Mouse (Mus musculus) neural tube, embryonic 11.5 days (tissue): ENCODE data around the gene Adh7. TPM values are rescaled to one million over a fixed set of nuclear protein-coding genes. Genes with fewer than 3 reads are reported as not detected.

Source experiments
- ATAC-seq: fragments of 200-750 bp; cut with Nextera tagmentation; 2 replicates; pipeline ENCODE4 v1.8.0; 2017; ENCODE audit warnings: moderate number of reproducible peaks, mild to moderate bottlenecking, moderate TSS enrichment, moderate library complexity; ENCODE audit not compliant: insufficient read depth, low FRiP score, low TSS enrichment
- DNase-seq: peaks from one replicate; pipeline ENCODE4 v3.0.0-alpha.2; 2015; ENCODE audit warnings: low spot score
- H3K27ac ChIP-seq: fragments of 300-500 bp; sonication (generic); 2 replicates; pipeline ENCODE4 v1.5.1; 2014; ENCODE audit warnings: low read depth, mild to moderate bottlenecking, low read length
- H3K27me3 ChIP-seq: fragments of 300-500 bp; sonication (generic); 2 replicates; pipeline ENCODE4 v1.6.1; 2014; ENCODE audit warnings: mild to moderate bottlenecking, low read length, mixed read lengths; ENCODE audit not compliant: control insufficient read depth, insufficient read depth
- H3K36me3 ChIP-seq: fragments of 300-500 bp; sonication (generic); 2 replicates; pipeline ENCODE4 v1.6.1; 2014; ENCODE audit warnings: mild to moderate bottlenecking, low read length, moderate library complexity, mixed read lengths; ENCODE audit not compliant: control insufficient read depth, insufficient read depth
- H3K4me1 ChIP-seq: fragments of 300-500 bp; sonication (generic); 2 replicates; pipeline ENCODE4 v1.6.1; 2014; ENCODE audit warnings: low read length, mixed read lengths; ENCODE audit not compliant: control insufficient read depth, insufficient read depth
- H3K4me2 ChIP-seq: fragments of 300-500 bp; sonication (generic); 2 replicates; pipeline ENCODE4 v1.6.1; 2014; ENCODE audit warnings: low read depth, mild to moderate bottlenecking, moderate library complexity
- H3K4me3 ChIP-seq: fragments of 300-500 bp; sonication (generic); 2 replicates; pipeline ENCODE4 v1.5.1; 2014; ENCODE audit warnings: low read depth, low read length
- H3K9ac ChIP-seq: fragments of 300-500 bp; sonication (generic); 2 replicates; pipeline ENCODE4 v1.6.1; 2014; ENCODE audit warnings: mild to moderate bottlenecking, low read length
- H3K9me3 ChIP-seq: fragments of 300-500 bp; sonication (generic); 2 replicates; pipeline ENCODE4 v1.6.1; 2016; ENCODE audit warnings: low read length; ENCODE audit not compliant: control insufficient read depth
- WGBS: fragments of 180-500 bp; shearing (Covaris S2); extraction: QIAGEN DNeasy Blood & Tissue Kit; methylation state at CpG from one replicate; pipeline ENCODE4 v1.1.7; 2014; 5-methylcytosine and 5-hydroxymethylcytosine counted together
- polyA plus RNA-seq: library from polyadenylated mRNA; unstranded; fragments of >200 nt; fragmentation: Nextera tagmentation; extraction: Ambion mirVana; gene quantifications from 2 replicates; pipeline ENCODE4 v1.2.1, GENCODE M21; 2014

Gene Adh7
- polyA plus RNA-seq, 1 experiment from 2014 or later = 0.13 TPM

DNA sequence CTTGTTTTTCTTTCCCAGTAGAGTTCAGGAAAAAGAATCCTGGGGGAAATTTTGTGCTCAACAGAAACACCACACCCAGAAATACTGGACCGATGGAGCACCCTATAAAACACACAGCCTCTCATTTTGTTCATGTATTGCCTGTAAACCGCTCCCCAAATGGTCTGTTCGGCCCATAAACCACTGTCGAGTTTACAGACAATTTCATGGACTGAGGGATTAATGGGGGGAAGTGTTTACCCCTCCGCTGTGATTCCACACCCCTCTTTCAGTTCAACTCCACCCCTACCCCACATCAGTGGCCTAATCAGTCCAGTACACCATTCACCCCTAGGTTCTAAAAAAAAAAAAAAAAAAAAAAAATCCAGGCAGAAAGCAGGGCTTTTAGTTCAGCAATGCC lies 23.4 kb downstream of the Adh7 start:
- WGBS = 66% methylated on average over 5 of the region's 5 CpGs
- Histone ChIP-seq H3K9me3 (no peaks in the 10 kb centered on the region), H3K9ac (no peak overlapping the region), H3K36me3 (no peaks in the 10 kb centered on the region), H3K27ac (no peak overlapping the region), H3K4me3 (no peak overlapping the region), H3K4me2 (no peak overlapping the region), H3K27me3 (no peaks in the 10 kb centered on the region), H3K4me1 (no peaks in the 10 kb centered on the region)
- DNase-seq (no peak), ATAC-seq (no peak)

DNA sequence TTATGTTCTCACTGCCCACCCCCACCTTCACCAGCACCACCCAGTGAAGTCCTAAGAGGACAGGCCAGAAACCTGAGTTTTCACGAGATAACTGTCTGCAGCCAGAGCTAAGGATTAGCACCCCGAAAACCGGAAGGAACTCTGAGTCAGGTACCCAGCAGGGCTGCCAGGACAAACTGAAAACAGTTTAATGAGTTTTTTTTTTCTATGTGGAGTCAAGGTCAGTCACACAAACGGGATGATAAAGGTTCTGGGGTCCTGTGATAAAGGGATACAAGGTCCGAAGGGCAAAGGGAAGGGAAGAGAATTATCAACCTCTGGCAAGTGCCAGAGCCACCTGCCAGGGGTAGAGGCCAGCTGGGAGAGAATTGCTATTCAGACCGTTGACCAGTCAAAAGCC lies 23.8 kb downstream of the Adh7 start:
- Histone ChIP-seq H3K4me1 (no peaks in the 10 kb centered on the region), H3K9ac (no peak overlapping the region), H3K36me3 (no peaks in the 10 kb centered on the region), H3K27me3 (no peaks in the 10 kb centered on the region), H3K9me3 (no peaks in the 10 kb centered on the region), H3K27ac (no peak overlapping the region), H3K4me2 (no peak overlapping the region), H3K4me3 (no peak overlapping the region)
- DNase-seq = no peak
- ATAC-seq = no peak
- WGBS = 66% methylated on average over 6 of the region's 6 CpGs

DNA sequence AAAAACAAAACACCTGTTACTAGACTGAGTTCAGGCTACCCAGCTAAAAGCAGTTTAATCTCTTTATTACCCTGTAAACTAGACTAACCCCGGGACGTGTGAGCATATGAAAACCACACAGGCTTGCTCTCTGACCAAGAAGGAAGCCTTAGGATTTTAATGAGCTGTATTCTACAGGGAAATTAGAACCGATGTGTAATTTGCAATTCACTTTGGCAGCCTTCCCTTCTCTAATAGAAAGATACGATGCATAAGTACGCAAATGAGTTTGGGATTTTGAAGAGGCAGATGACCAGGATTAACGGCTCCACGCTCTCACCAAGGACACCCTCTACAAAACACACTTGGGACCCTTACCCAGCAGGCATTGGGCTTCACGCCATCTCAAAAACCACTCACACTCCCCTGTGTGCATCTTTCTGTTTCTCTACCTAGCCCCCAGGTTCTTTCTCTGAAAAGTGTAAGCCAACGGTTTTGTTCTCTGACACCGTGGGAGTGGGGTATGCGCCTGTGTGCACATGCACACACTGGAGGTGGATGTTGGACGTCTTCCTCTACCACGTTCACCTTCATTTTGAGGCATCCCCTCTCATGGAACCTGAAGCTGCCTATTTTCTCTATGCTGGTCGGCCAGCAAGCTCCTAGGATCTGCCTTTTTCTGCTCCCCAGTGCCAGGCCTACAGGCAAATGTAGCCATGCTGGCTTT lies 24.6 kb downstream of the Adh7 start:
- no peaks in the 10 kb centered on the region for H3K4me1 ChIP-seq
- H3K36me3 ChIP-seq = no peaks in the 10 kb centered on the region
- ATAC-seq = no peak
- H3K27me3 ChIP-seq = no peaks in the 10 kb centered on the region
- H3K27ac ChIP-seq = no peak overlapping the region
- WGBS = 86% methylated on average over 14 of the region's 14 CpGs
- DNase-seq = no peak
- no peaks in the 10 kb centered on the region for H3K9me3 ChIP-seq
- no peak overlapping the region for H3K9ac ChIP-seq
- no peak overlapping the region for H3K4me3 ChIP-seq
- H3K4me2 ChIP-seq = no peak overlapping the region

DNA sequence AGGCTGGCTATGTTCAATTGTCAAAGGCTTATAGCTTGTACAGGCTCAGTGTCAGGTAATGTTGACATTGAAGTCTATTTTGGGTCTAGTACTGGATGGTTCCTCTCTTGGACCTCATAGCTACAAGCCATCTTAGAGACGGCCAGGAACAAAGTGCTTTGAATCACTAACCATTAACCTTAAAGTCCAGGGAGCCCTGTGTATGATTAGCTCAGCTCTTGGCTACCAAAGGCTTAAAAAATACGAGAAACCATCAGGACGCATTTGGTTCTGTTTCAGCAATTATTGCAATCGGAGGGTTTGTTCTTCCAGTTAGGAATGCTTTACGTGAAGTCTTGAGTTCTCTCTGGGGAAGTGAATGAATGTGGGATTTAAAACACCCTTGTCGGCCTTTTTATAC lies 25.4 kb downstream of the Adh7 start:
- H3K4me3 ChIP-seq = no peak overlapping the region
- no peaks in the 10 kb centered on the region for H3K9me3 ChIP-seq
- H3K4me1 ChIP-seq = no peaks in the 10 kb centered on the region
- H3K27me3 ChIP-seq = no peaks in the 10 kb centered on the region
- no peaks in the 10 kb centered on the region for H3K36me3 ChIP-seq
- H3K9ac ChIP-seq = no peak overlapping the region
- no peak for DNase-seq
- ATAC-seq = no peak
- H3K27ac ChIP-seq = no peak overlapping the region
- 89% methylated on average over 6 of the region's 6 CpGs for WGBS
- H3K4me2 ChIP-seq = no peak overlapping the region

DNA sequence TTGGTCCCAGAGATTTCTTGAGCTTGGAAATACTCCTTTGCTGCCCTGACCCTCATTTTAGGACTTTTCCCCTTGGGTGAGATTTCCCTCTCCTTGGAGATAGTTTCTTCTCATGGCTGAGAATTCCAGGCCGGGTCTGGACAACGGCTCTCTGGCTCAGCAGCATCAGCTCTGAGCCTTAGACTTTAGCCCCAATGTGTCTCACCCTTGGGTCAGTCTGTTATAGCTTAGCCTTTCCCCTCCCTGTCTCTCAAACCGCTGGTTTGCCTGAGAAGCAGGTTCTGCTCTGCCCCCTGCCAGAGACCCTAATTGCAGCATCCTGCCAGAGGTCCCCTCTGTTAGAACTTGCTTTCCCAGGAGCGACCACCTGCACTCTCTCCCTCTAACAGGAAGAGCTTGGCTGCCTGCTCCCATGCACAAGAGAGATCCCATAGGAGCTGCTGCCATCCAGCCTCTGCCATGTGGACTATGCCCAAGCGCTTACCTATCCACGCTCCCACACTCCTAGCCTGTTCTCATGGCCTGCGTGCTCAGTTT lies 26.8 kb downstream of the Adh7 start:
- Histone ChIP-seq H3K4me2 (no peak overlapping the region), H3K27ac (no peak overlapping the region), H3K36me3 (no peaks in the 10 kb centered on the region), H3K4me1 (no peaks in the 10 kb centered on the region), H3K9me3 (no peaks in the 10 kb centered on the region), H3K27me3 (no peaks in the 10 kb centered on the region), H3K9ac (no peak overlapping the region), H3K4me3 (no peak overlapping the region)
- 80% methylated on average over 7 of the region's 7 CpGs for WGBS
- DNase-seq = no peak
- ATAC-seq = no peak

DNA sequence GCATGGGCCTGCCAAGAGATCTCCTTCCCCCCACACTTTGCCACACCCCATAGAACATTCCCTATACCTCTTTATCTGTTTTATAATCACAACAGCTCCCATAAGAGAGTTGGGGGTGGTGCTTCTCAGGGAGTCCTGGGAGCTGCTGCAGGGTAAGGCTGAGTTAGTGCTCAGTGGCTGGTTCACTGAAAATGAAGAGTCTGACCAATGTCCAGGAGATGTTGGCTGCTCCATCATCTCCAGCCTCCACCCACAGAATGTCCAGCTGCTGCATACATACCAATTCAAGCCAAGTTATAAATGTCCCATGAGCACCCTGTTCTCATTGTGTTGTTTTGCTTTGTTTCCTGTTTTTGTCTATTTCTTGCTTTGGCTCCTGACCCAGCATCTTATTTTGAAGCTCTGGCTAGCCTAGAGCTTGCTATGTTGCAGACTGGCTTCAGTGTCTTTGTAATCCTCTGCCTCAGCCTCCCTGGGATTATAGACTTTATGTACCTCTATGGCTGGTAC lies 29.0 kb downstream of the Adh7 start:
- no peak for DNase-seq

DNA sequence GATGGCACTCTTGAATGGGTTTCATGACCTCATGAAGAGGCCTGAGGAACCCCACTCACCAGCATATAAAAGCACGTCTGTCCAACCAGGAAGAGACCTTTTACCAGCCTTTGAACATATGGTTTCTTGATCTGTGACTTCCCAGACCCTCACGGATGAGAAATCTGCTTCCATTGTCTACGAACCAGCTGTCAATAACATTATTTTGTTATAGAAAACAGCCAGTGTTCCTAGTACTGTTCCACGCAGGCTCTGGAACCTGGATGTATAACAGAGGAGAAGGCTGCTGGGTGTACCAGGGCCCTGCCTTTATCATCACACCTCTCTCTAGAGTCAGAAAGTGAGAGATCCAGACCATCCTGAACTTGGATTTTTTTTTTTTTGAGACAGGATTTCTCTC lies 29.7 kb downstream of the Adh7 start:
- no peak for DNase-seq
- no peak overlapping the region for H3K9ac ChIP-seq
- WGBS = 84% methylated on average over 4 of the region's 4 CpGs
- no peaks in the 10 kb centered on the region for H3K4me1 ChIP-seq
- H3K4me2 ChIP-seq = no peak overlapping the region
- H3K9me3 ChIP-seq = no peaks in the 10 kb centered on the region
- H3K36me3 ChIP-seq = no peaks in the 10 kb centered on the region
- no peak overlapping the region for H3K4me3 ChIP-seq
- H3K27ac ChIP-seq = no peak overlapping the region
- no peaks in the 10 kb centered on the region for H3K27me3 ChIP-seq
- no peak for ATAC-seq

More for the DNA sequence above, 29.0 kb downstream of the Adh7 start:
- no peak overlapping the region for H3K9ac ChIP-seq
- no peaks in the 10 kb centered on the region for H3K36me3 ChIP-seq
- no peak overlapping the region for H3K4me3 ChIP-seq
- no peak overlapping the region for H3K27ac ChIP-seq
- H3K4me1 ChIP-seq = no peaks in the 10 kb centered on the region
- H3K27me3 ChIP-seq = no peaks in the 10 kb centered on the region
- H3K9me3 ChIP-seq = no peaks in the 10 kb centered on the region
- ATAC-seq = no peak
- no peak overlapping the region for H3K4me2 ChIP-seq

DNA sequence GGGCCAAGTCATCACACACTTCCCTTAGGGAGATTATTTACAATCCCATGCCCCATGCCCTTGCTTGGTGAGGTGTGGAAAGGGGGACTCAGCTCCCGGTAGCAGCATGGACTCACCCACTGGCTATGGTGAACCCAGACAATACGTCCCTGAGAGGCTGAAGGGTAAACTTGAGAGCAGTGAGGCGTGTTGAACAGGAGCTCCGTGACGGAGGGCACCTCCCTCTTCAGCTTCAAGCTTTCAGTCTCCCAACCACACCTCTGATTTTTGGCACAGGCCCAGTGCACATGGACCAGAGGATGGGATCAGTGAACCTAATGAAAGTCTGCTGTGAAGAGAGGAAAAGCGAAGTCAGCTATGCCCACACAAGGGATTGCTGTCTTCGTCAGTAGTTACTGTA lies 30.5 kb downstream of the Adh7 start:
- no peaks in the 10 kb centered on the region for H3K4me1 ChIP-seq
- H3K36me3 ChIP-seq = no peaks in the 10 kb centered on the region
- DNase-seq (no peak), ATAC-seq (no peak)
- no peak overlapping the region for H3K27ac ChIP-seq
- H3K9me3 ChIP-seq = no peaks in the 10 kb centered on the region
- no peak overlapping the region for H3K9ac ChIP-seq
- no peak overlapping the region for H3K4me3 ChIP-seq
- 84% methylated on average over 7 of the region's 7 CpGs for WGBS
- H3K4me2 ChIP-seq = no peak overlapping the region
- no peaks in the 10 kb centered on the region for H3K27me3 ChIP-seq

DNA sequence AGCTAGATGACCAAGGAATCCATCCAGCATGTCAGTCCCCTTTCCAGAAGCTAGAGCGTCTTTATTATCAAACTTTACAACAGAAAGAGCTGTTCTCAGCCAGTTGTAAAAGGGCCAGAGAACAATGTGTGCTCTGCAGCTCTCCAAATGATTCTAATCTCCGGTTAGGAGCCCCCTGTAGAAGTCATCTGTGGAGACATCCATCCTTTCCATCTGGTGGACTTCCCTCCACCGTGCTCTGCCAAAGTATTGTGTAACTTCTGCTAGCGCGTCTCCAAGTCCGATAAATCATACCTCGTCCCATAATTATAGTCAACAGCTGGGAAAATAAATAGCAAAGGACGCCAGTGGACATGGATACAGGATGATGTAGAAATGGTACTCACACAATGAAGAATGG lies 31.2 kb downstream of the Adh7 start:
- ATAC-seq (no peak), DNase-seq (no peak)
- H3K27ac ChIP-seq = no peak overlapping the region
- no peak overlapping the region for H3K4me3 ChIP-seq
- H3K4me1 ChIP-seq = no peaks in the 10 kb centered on the region
- no peaks in the 10 kb centered on the region for H3K36me3 ChIP-seq
- no peak overlapping the region for H3K9ac ChIP-seq
- 80% methylated on average over 8 of the region's 8 CpGs for WGBS
- no peaks in the 10 kb centered on the region for H3K27me3 ChIP-seq
- H3K9me3 ChIP-seq = no peaks in the 10 kb centered on the region
- H3K4me2 ChIP-seq = no peak overlapping the region
